ENCODE assay signal across 15 mouse cellular contexts in genomic region chr14:120566945-120567344, GRCm38 (mm10).
"Had no signal": no experiment of that assay in that cellular context is flagged by ENCODE, and none has a peak within 500 bp of the region (broad histone marks: within the 10 kb centered on the region; RNA-seq: fewer than 3 reads in every experiment).

No protein-coding gene starts in this region.

- DNase-seq: retina, postnatal 1 day; right cerebral cortex, adult 18-20 months; right cerebral cortex, postnatal 14 days; right cerebral cortex, postnatal 25 days; right cerebral cortex, postnatal 4 days; spleen, adult 18-20 months; thymus, adult 18-20 months; thymus, adult 2 months; thymus, postnatal 14 days; thymus, postnatal 25 days; thymus, postnatal 36 days; thymus, postnatal 4 days had no signal

- H3K9ac ChIP-seq: neural tube, embryonic 15.5 days; stomach, embryonic 15.5 days had no signal

- H3K36me3 ChIP-seq: neural tube, embryonic 15.5 days; stomach, embryonic 15.5 days had no signal

- H3K4me1 ChIP-seq: neural tube, embryonic 15.5 days; stomach, embryonic 15.5 days had no signal

- H3K4me2 ChIP-seq: neural tube, embryonic 15.5 days; stomach, embryonic 15.5 days had no signal

- H3K4me3 ChIP-seq: neural tube, embryonic 15.5 days; stomach, embryonic 15.5 days had no signal

- H3K9me3 ChIP-seq: neural tube, embryonic 15.5 days; stomach, embryonic 15.5 days had no signal

- H3K27me3 ChIP-seq: neural tube, embryonic 15.5 days; stomach, embryonic 15.5 days had no signal

- H3K27ac ChIP-seq: neural tube, embryonic 15.5 days; stomach, embryonic 15.5 days; stomach, postnatal 0 days had no signal
